Mouse (Mus musculus) heart, adult 2 months (tissue): ENCODE results near the gene Rmi1.

ENCODE experiments used
- CTCF ChIP-seq: fragments of 200-600 bp; IDR thresholded peaks from 2 replicates; pipeline ENCODE4 v1.8.1; 2022; ENCODE audit warnings: antibody characterized with exemption, mild to moderate bottlenecking, moderate library complexity
- EP300 ChIP-seq: fragments of 200-500 bp; IDR thresholded peaks from 2 replicates; pipeline ENCODE4 v1.6.1; 2011; ENCODE audit warnings: low read depth, low read length, control low read depth; ENCODE audit not compliant: insufficient read depth
- POLR2A ChIP-seq: fragments of 200-500 bp; IDR thresholded peaks from 2 replicates; pipeline ENCODE4 v1.6.1; 2011; ENCODE audit warnings: mild to moderate bottlenecking, low read depth, low read length, control low read depth; ENCODE audit not compliant: insufficient read depth

DNA sequence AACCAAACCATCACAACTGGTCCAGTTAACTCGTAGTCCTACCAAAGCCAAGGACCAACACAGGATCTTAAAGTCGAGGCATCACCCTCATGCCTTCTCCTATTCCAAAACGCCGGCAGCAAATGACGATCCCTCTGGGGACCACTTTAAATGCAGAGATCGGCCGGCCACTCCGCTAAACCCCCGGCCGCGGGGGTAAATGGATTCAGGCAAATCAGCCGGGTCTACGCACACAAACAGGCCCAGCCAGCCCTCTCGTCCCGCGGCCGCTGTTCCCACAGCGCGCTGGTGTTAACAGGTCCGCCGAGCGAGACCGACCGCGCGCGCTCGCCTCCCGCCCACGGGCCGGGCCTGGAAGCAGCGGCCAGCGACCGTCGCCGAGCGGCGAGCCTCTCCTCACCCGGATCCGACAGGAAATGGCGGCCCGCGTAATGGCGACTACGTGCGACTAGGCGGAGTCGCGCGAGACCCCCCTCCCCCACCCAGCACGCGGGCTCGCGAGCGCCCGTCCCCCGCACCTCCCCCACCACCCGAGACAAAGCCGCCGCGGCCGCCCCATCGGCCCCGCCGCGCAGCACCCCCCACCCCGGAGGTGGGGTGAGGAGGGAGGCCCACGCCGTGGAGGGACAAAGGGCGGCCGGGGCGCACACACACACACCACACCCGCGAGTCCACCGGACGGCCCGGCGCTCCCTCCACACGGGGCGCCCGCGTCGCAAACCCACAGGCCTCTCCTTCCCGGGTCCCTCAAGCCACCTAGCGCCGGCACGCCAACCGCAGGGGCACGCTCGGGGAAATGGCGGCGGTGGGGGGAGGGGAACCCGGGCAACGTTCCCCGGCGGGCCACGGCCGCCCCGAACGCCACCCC is 679 bp upstream of the Rmi1 start:
- no peak for TF ChIP-seq POLR2A
- TF ChIP-seq CTCF, result peak; percentile 29
- TF ChIP-seq EP300, result no peak
